Mouse (Mus musculus): ENCODE data around the gene Bloc1s6. TPM values are rescaled to one million over a fixed set of nuclear protein-coding genes. Genes with fewer than 3 reads are reported as not detected.
A peak's percentile ranks its signal among the peaks of the same experiment; 100 is the strongest.

The Bloc1s6 gene
- total RNA-seq, 2 experiments from 2014 or later = 23.8 to 26.0 TPM

- DNase-seq (ENCODE audit: low spot score in 2 of 2) = no peak
These were observed 24.7 kb downstream of the Bloc1s6 start for GRCm38 (mm10) chr2:122762991-122763390.

GRCm38 (mm10) chr2:122764526-122764925 lies 26.2 kb downstream of the Bloc1s6 start:
- DNase-seq (ENCODE audit: low spot score in 2 of 2) = no peak

GRCm38 (mm10) chr2:122765071-122765793 lies 26.9 kb downstream of the Bloc1s6 start, which contains the start of gene Sqor:
Gene Sqor, plus strand, starts transcription at chr2:122765237.
- DNase-seq (ENCODE audit: low spot score in 2 of 2) = peak; percentile 44 to 66

GRCm38 (mm10) chr2:122765794-122766145 lies 27.5 kb downstream of the Bloc1s6 start:
- DNase-seq (ENCODE audit: low spot score in 2 of 2) = no peak

- no peak for DNase-seq (ENCODE audit: low spot score in 2 of 2)
These were observed 32.7 kb downstream of the Bloc1s6 start for GRCm38 (mm10) chr2:122771002-122771401.

GRCm38 (mm10) chr2:122772899-122773298 lies 34.6 kb downstream of the Bloc1s6 start:
- no peak for DNase-seq (ENCODE audit: low spot score in 2 of 2)

GRCm38 (mm10) chr2:122775491-122775890 lies 37.2 kb downstream of the Bloc1s6 start:
- DNase-seq (ENCODE audit: low spot score in 2 of 2) = no peak

GRCm38 (mm10) chr2:122776823-122777222 lies 38.5 kb downstream of the Bloc1s6 start:
- no peak for DNase-seq (ENCODE audit: low spot score in 2 of 2)

- no peak for DNase-seq (ENCODE audit: low spot score in 2 of 2)
These were observed 41.7 kb downstream of the Bloc1s6 start for GRCm38 (mm10) chr2:122779967-122780366.

- DNase-seq (ENCODE audit: low spot score in 2 of 2) = no peak
These were observed 42.1 kb downstream of the Bloc1s6 start for GRCm38 (mm10) chr2:122780447-122780846.

- no peak for DNase-seq (ENCODE audit: low spot score in 2 of 2)
These were observed 43.5 kb downstream of the Bloc1s6 start for GRCm38 (mm10) chr2:122781590-122782356.

- DNase-seq (ENCODE audit: low spot score in 2 of 2) = no peak
These were observed 45.4 kb downstream of the Bloc1s6 start for GRCm38 (mm10) chr2:122783730-122784129.

- DNase-seq (ENCODE audit: low spot score in 2 of 2) = no peak
These were observed 46.4 kb downstream of the Bloc1s6 start for GRCm38 (mm10) chr2:122784701-122785100.

GRCm38 (mm10) chr2:122786167-122786566 lies 47.9 kb downstream of the Bloc1s6 start:
- no peak for DNase-seq (ENCODE audit: low spot score in 2 of 2)

GRCm38 (mm10) chr2:122789311-122789710 lies 51.0 kb downstream of the Bloc1s6 start:
- no peak for DNase-seq (ENCODE audit: low spot score in 2 of 2)

- no peak for DNase-seq (ENCODE audit: low spot score in 2 of 2)
These were observed 51.4 kb downstream of the Bloc1s6 start for GRCm38 (mm10) chr2:122789730-122790129.

Other genes starting within 250 kb of the Bloc1s6 start
- gene Gatm, start 127.2 kb upstream of the Bloc1s6 start, total RNA-seq (2021) = 100 to 1,000 TPM; 282 to 422 TPM
- not detected for gene AA467197, start 101.5 kb upstream of the Bloc1s6 start, total RNA-seq (2021)
- gene Slc30a4, start 35.8 kb upstream of the Bloc1s6 start, total RNA-seq (2021) = 10 to 100 TPM; 20.0 to 21.3 TPM
- gene Sqor, start 26.7 kb downstream of the Bloc1s6 start, total RNA-seq (2021) = 10 to 100 TPM; 10.4 to 11.4 TPM